Mouse (Mus musculus) lung, postnatal 0 days (tissue): Measurements from ENCODE around the gene Gm29735. TPM values are rescaled to one million over a fixed set of nuclear protein-coding genes. Genes with fewer than 3 reads are reported as not detected.
"Not testable (repeated sequence)": the region's sequence is repeated elsewhere in the genome, so short reads cannot be mapped to it uniquely, and the experiment has no call there.

ENCODE experiments used
- ATAC-seq: fragments of 200-750 bp; cut with Nextera tagmentation; 2 replicates; pipeline ENCODE4 v1.8.0; 2017; ENCODE audit warnings: moderate library complexity
- DNase-seq: peaks from one replicate; pipeline ENCODE4 v3.0.0-alpha.2; 2016; ENCODE audit warnings: low spot score
- H3K27ac ChIP-seq: fragments of 300-500 bp; sonication (generic); 2 replicates; pipeline ENCODE4 v1.5.1; 2014; ENCODE audit warnings: antibody characterized with exemption, mild to moderate bottlenecking, low read length, mixed read lengths
- H3K27me3 ChIP-seq: fragments of 300-500 bp; sonication (generic); replicated peaks from 2 replicates; pipeline ENCODE4 v1.6.1; 2014; ENCODE audit warnings: low read length, mixed read lengths; ENCODE audit not compliant: insufficient read depth
- H3K36me3 ChIP-seq: fragments of 300-500 bp; sonication (generic); 2 replicates; pipeline ENCODE4 v1.6.1; 2014; ENCODE audit warnings: low read length, mixed read lengths; ENCODE audit not compliant: insufficient read depth
- H3K4me1 ChIP-seq: fragments of 300-500 bp; sonication (generic); 2 replicates; pipeline ENCODE4 v1.6.1; 2014; ENCODE audit warnings: antibody characterized with exemption, low read depth, low read length, mixed read lengths; ENCODE audit not compliant: insufficient read depth
- H3K4me2 ChIP-seq: fragments of 300-500 bp; sonication (generic); replicated peaks from 2 replicates; pipeline ENCODE4 v1.6.1; 2014; ENCODE audit warnings: low read depth, mild to moderate bottlenecking, low read length, moderate library complexity, mixed read lengths
- H3K4me3 ChIP-seq: fragments of 300-500 bp; sonication (generic); 2 replicates; pipeline ENCODE4 v1.5.1; 2014; ENCODE audit warnings: low read depth, low read length
- H3K9ac ChIP-seq: fragments of 300-500 bp; sonication (generic); replicated peaks from 2 replicates; pipeline ENCODE4 v1.6.1; 2014; ENCODE audit warnings: low read depth, mild to moderate bottlenecking
- H3K9me3 ChIP-seq: fragments of 300-500 bp; sonication (generic); 2 replicates; pipeline ENCODE4 v1.6.1; 2016; ENCODE audit warnings: low read length, mixed read lengths
- CTCF ChIP-seq: IDR thresholded peaks from 2 replicates; pipeline ENCODE4 v1.5.1; 2016; ENCODE audit warnings: antibody characterized with exemption, mild to moderate bottlenecking
- EP300 ChIP-seq: IDR thresholded peaks from 2 replicates; pipeline ENCODE4 v1.6.1; 2016; ENCODE audit warnings: antibody characterized with exemption, mild to moderate bottlenecking, control low read depth
- WGBS: fragments of 180-500 bp; shearing (Covaris S2); extraction: QIAGEN DNeasy Blood & Tissue Kit; methylation state at CpG from one replicate; pipeline ENCODE4 v1.1.7; 2014; 5-methylcytosine and 5-hydroxymethylcytosine counted together
- polyA plus RNA-seq: library from polyadenylated mRNA; unstranded; fragments of >200 nt; fragmentation: Nextera tagmentation; extraction: Ambion mirVana; gene quantifications from 2 replicates; pipeline ENCODE4 v1.2.1, GENCODE M21; 2015

Gene Gm29735
- polyA plus RNA-seq, 1 experiment from 2014 or later = not detected

DNA sequence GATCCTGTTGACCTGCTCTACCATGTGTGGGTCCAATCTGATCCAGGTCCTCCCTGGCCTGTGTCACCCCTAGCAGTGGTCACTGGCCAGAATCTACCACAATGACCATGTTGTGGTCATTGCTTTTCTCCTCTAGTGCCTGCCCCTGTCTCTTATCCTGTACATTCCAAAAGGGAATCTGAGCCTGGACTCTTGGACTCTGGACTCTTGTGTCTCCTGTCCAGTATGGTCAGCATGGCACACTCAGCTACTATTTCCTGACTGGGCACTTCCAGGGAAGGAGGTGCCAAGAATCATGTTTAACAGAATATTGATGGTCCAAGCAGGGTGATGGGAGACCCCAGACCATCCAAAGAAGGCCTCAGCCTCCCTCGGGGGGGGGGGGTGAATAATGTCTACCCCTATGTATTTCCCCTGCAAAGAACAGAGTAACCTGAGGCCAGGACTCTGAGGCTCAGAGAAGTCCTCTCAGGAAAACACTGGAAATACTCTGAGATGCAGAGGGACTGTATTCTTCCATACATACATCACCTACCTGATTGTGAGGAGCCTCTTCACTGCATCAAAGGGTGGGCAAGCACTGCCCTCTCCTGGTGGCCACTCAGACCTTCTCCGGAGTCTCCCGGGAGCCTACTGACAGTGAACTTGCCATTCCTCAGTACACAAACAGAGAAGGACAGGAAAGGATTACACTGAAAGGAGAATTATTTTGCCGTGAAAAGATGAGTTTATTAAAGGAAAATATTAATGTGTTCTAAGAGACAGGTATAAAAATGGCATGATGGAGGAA is 22.5 kb downstream of the Gm29735 start:
- Histone ChIP-seq H3K27me3 (no peaks in the 10 kb centered on the region), H3K4me1 (no peaks in the 10 kb centered on the region), H3K4me2 (no peak overlapping the region), H3K36me3 (no peaks in the 10 kb centered on the region), H3K9me3 (no peaks in the 10 kb centered on the region), H3K9ac (no peak overlapping the region), H3K27ac (no peak overlapping the region), H3K4me3 (no peak overlapping the region)
- DNase-seq (no peak), ATAC-seq (no peak)
- TF ChIP-seq CTCF (peak; percentile 39), EP300 (no peak)
- WGBS = 38% methylated on average over 4 of the region's 4 CpGs

DNA sequence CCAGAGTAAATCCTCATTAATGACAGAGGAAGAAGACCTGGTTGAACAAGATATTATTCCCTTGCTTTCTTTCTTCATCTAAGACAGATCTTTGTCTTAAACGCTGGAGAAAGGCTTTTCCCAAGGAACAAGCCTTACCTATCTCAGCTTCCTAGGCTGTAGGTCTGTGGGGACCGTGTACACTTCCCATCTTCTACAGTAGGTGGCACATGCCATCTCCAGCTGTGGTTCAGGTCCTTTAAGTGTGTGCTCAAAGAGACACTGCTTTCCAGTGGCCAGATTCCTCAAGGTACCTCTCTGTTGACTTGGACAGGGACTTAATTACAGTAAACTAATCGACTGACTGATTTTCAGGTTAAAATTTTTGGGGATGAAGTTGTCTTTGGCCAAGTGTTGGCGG is 28.1 kb downstream of the Gm29735 start:
- TF ChIP-seq EP300 (no peak), CTCF (peak; percentile 42)
- H3K27ac ChIP-seq = no peak overlapping the region
- ATAC-seq (no peak), DNase-seq (no peak)
- H3K4me3 ChIP-seq = no peak overlapping the region
- no peaks in the 10 kb centered on the region for H3K27me3 ChIP-seq
- no peak overlapping the region for H3K4me2 ChIP-seq
- H3K9me3 ChIP-seq = no peaks in the 10 kb centered on the region
- H3K36me3 ChIP-seq = no peaks in the 10 kb centered on the region
- no peaks in the 10 kb centered on the region for H3K4me1 ChIP-seq
- H3K9ac ChIP-seq = no peak overlapping the region
- WGBS = 57% methylated on average over 4 of the region's 4 CpGs

DNA sequence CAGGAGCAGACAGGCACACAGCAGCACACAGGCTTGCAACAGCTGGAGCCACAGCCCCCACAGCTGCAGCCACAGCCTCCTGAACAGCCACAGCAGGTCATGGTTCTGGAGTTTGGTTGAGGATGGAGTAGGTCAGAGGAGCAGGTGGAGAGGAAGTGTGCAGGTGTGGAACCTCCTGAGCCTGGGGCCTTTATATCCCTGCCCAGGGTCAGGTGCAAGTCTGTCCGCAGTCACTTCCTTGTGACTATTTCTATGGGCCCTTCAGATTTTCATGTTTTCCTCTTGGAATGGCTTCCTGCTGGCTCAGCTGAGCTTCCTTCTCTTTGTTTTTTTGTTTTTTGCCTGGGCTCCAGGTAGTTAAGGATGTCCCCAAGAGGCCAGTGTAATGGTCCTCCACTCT is 36.3 kb downstream of the Gm29735 start, which contains the start of gene Gm45618:
TSS of gene Gm45618 (minus strand) at position 101 of the 400 bp plus-strand sequence.
- H3K4me3 ChIP-seq, DNase-seq, H3K27me3 ChIP-seq, H3K9ac ChIP-seq, H3K4me1 ChIP-seq, H3K9me3 ChIP-seq, H3K36me3 ChIP-seq, H3K4me2 ChIP-seq, H3K27ac ChIP-seq, ATAC-seq: not testable (repeated sequence)
- WGBS = 56% methylated on average over 1 of the region's 1 CpGs

- H3K36me3 ChIP-seq = no peaks in the 10 kb centered on the region
- DNase-seq = no peak
- H3K9ac ChIP-seq = no peak overlapping the region
- H3K27me3 ChIP-seq = no peaks in the 10 kb centered on the region
- H3K4me3 ChIP-seq = no peak overlapping the region
- H3K27ac ChIP-seq = no peak overlapping the region
- peak; percentile 60 for TF ChIP-seq CTCF
- TF ChIP-seq EP300 = no peak
- no peaks in the 10 kb centered on the region for H3K4me1 ChIP-seq
- no peak for ATAC-seq
- no peak overlapping the region for H3K4me2 ChIP-seq
- WGBS = 8% methylated on average over 5 of the region's 5 CpGs
- no peaks in the 10 kb centered on the region for H3K9me3 ChIP-seq
Measured at GRCm38 (mm10) chr7:142119632-142120031, 37.3 kb downstream of the Gm29735 start.

Other genes starting within 250 kb of the Gm29735 start
- gene Tollip, start 238.6 kb downstream of the Gm29735 start, polyA plus RNA-seq = 44.6 and 46.4 TPM in 2 replicates
- gene Brsk2, start 207.4 kb downstream of the Gm29735 start, polyA plus RNA-seq = 0.39 and 0.88 TPM in 2 replicates
- gene Mob2, start 96.0 kb downstream of the Gm29735 start, polyA plus RNA-seq = 85.9 and 104 TPM in 2 replicates
- gene Dusp8, start 61.3 kb downstream of the Gm29735 start, polyA plus RNA-seq = 5.5 and 6.0 TPM in 2 replicates
- gene Gm45618, start 36.4 kb downstream of the Gm29735 start, polyA plus RNA-seq = not detected in 2 replicates
- not detected in 2 replicates for gene Gm39115, start 21.1 kb downstream of the Gm29735 start, polyA plus RNA-seq
- not detected in 2 replicates for gene Gm45337, start 12.5 kb downstream of the Gm29735 start, polyA plus RNA-seq
- not detected in 2 replicates for gene Gm4553, start 8.6 kb upstream of the Gm29735 start, polyA plus RNA-seq
- not detected in 2 replicates for gene Krtap5-2, start 18.9 kb upstream of the Gm29735 start, polyA plus RNA-seq
- gene Gm10153, start 33.3 kb upstream of the Gm29735 start, polyA plus RNA-seq = not detected in 2 replicates
- not detected in 2 replicates for gene Krtap5-3, start 44.3 kb upstream of the Gm29735 start, polyA plus RNA-seq
- gene Gm7579, start 54.7 kb upstream of the Gm29735 start, polyA plus RNA-seq = not detected in 2 replicates
- not detected in 2 replicates for gene Krtap5-5, start 72.9 kb upstream of the Gm29735 start, polyA plus RNA-seq
- gene Gm40460, start 84.0 kb upstream of the Gm29735 start, polyA plus RNA-seq = not detected in 2 replicates
- not detected in 2 replicates for gene Gm2431, start 101.2 kb upstream of the Gm29735 start, polyA plus RNA-seq
- gene Gm4559, start 117.2 kb upstream of the Gm29735 start, polyA plus RNA-seq = not detected in 2 replicates
- gene Krtap5-1, start 140.0 kb upstream of the Gm29735 start, polyA plus RNA-seq = not detected in 2 replicates
- gene Krtap5-4, start 146.4 kb upstream of the Gm29735 start, polyA plus RNA-seq = not detected in 2 replicates
- 15.0 and 15.5 TPM in 2 replicates for gene Ifitm10, start 216.6 kb upstream of the Gm29735 start, polyA plus RNA-seq
- 0.80 TPM in 1 of 2 replicates, not detected in the other for gene Gm49369, start 225.6 kb upstream of the Gm29735 start, polyA plus RNA-seq
- gene Ctsd, start 230.9 kb upstream of the Gm29735 start, polyA plus RNA-seq = 469 and 481 TPM in 2 replicates